Mouse (Mus musculus) MEL (cell line): ENCODE data around the gene Engase. TPM values are rescaled to one million over a fixed set of nuclear protein-coding genes. Genes with fewer than 3 reads are reported as not detected.

Source experiments
- DNase-seq: peaks from one replicate; pipeline ENCODE4 v3.0.0; 2011; ENCODE audit warnings: low read depth, low spot score
- H3K27ac ChIP-seq: 2 replicates; pipeline ENCODE4 v1.5.1; 2012; ENCODE audit warnings: low read depth, mild to moderate bottlenecking, control low read depth, low read length, moderate library complexity; ENCODE audit not compliant: control insufficient read depth
- H3K27me3 ChIP-seq, 2 experiments: fragments of 150-350 bp in 1 of 2; sonication (generic) in 1 of 2; 2 replicates each; pipeline ENCODE4 v1.6.1; 2012; ENCODE audit warnings: low read length in 2 of 2, mild to moderate bottlenecking in 2 of 2, improper control_type of control experiment in 1 of 2, moderate library complexity in 1 of 2; ENCODE audit not compliant: insufficient read depth in 2 of 2, control insufficient read depth in 1 of 2
- H3K36me3 ChIP-seq, 2 experiments: 2 replicates each; pipeline ENCODE4 v1.6.1; 2012 to 2014; ENCODE audit warnings: low read length in 2 of 2, improper control_type of control experiment in 1 of 2, inconsistent platforms in 1 of 2, mild to moderate bottlenecking in 1 of 2; ENCODE audit not compliant: insufficient read depth in 2 of 2, control insufficient read depth in 1 of 2
- H3K4me1 ChIP-seq, 2 experiments: fragments of 150-350 bp in 1 of 2; sonication (generic) in 1 of 2; 2 replicates each; pipeline ENCODE4 v1.6.1; 2012; ENCODE audit warnings: low read length in 2 of 2, improper control_type of control experiment in 1 of 2, mild to moderate bottlenecking in 1 of 2; ENCODE audit not compliant: insufficient read depth in 2 of 2, control insufficient read depth in 1 of 2
- H3K4me3 ChIP-seq, 2 experiments: fragments of 150-350 bp in 1 of 2; sonication (generic) in 1 of 2; 2 replicates each; pipeline ENCODE4 v1.5.1; 2012; ENCODE audit warnings: low read depth in 2 of 2, low read length in 2 of 2, mild to moderate bottlenecking in 2 of 2, moderate library complexity in 2 of 2, control low read depth in 1 of 2, improper control_type of control experiment in 1 of 2; ENCODE audit not compliant: control insufficient read depth in 1 of 2, insufficient read depth in 1 of 2
- H3K79me2 ChIP-seq: 2 replicates; pipeline ENCODE4 v1.6.1; 2012; ENCODE audit warnings: mild to moderate bottlenecking, low read length, moderate library complexity; ENCODE audit not compliant: control insufficient read depth, poor library complexity, insufficient read depth
- H3K9ac ChIP-seq: 2 replicates; pipeline ENCODE4 v1.6.1; 2012; ENCODE audit warnings: low read depth, mild to moderate bottlenecking, control low read depth, low read length, moderate library complexity; ENCODE audit not compliant: control insufficient read depth, poor library complexity, severe bottlenecking
- H3K9me3 ChIP-seq: fragments of 150-350 bp; sonication (generic); replicated peaks from 2 replicates; pipeline ENCODE4 v1.6.1; 2012; ENCODE audit warnings: mild to moderate bottlenecking, low read length, improper control_type of control experiment, moderate library complexity; ENCODE audit not compliant: insufficient read depth
- BHLHE40 ChIP-seq: IDR thresholded peaks from 2 replicates; pipeline ENCODE4 v1.6.1; 2012; ENCODE audit warnings: low read depth, mild to moderate bottlenecking, inconsistent platforms, low read length, improper control_type of control experiment, borderline replicate concordance
- CHD1 ChIP-seq: IDR thresholded peaks from 2 replicates; pipeline ENCODE4 v1.6.1; 2012; ENCODE audit warnings: low read depth, mild to moderate bottlenecking, inconsistent platforms, low read length, improper control_type of control experiment
- CHD2 ChIP-seq: IDR thresholded peaks from 2 replicates; pipeline ENCODE4 v1.6.1; 2011; ENCODE audit warnings: low read length, improper control_type of control experiment
- ELF1 ChIP-seq: IDR thresholded peaks from 2 replicates; pipeline ENCODE4 v1.6.1; 2014; ENCODE audit warnings: low read depth, mild to moderate bottlenecking, inconsistent platforms, low read length, improper control_type of control experiment, moderate library complexity
- KAT2A ChIP-seq: conservative IDR thresholded peaks from 2 replicates; pipeline ENCODE4 v1.6.1; 2012; ENCODE audit warnings: low read depth, low read length, improper control_type of control experiment, inconsistent platforms
- MAX ChIP-seq: IDR thresholded peaks from 2 replicates; pipeline ENCODE4 v1.6.1; 2011; ENCODE audit warnings: low read length, improper control_type of control experiment
- MAZ ChIP-seq: IDR thresholded peaks from 2 replicates; pipeline ENCODE4 v1.6.1; 2012; ENCODE audit warnings: low read depth, mild to moderate bottlenecking, inconsistent platforms, low read length, improper control_type of control experiment
- MEF2A ChIP-seq: IDR thresholded peaks from 2 replicates; pipeline ENCODE4 v1.6.1; 2014; ENCODE audit warnings: low read depth, mild to moderate bottlenecking, inconsistent platforms, low read length, improper control_type of control experiment; ENCODE audit not compliant: poor library complexity, insufficient replicate concordance, severe bottlenecking; ENCODE audit errors: extremely low read depth
- MYB ChIP-seq: IDR thresholded peaks from 2 replicates; pipeline ENCODE4 v1.6.1; 2011; ENCODE audit warnings: mild to moderate bottlenecking, low read depth, low read length, improper control_type of control experiment
- MYC ChIP-seq: IDR thresholded peaks from 2 replicates; pipeline ENCODE4 v1.6.1; 2011; ENCODE audit warnings: low read depth, mild to moderate bottlenecking, low read length, improper control_type of control experiment, moderate library complexity
- NELFE ChIP-seq: IDR thresholded peaks from 2 replicates; pipeline ENCODE4 v1.6.1; 2011; ENCODE audit warnings: low read depth, low read length, improper control_type of control experiment
- NRF1 ChIP-seq: IDR thresholded peaks from 2 replicates; pipeline ENCODE4 v1.6.1; 2014; ENCODE audit warnings: low read depth, mild to moderate bottlenecking, inconsistent platforms, low read length, improper control_type of control experiment, moderate library complexity; ENCODE audit not compliant: poor library complexity, insufficient read depth, severe bottlenecking
- POLR2A ChIP-seq, 2 experiments: IDR thresholded peaks; 2 replicates each; pipeline ENCODE4 v1.6.1; 2011 to 2012; ENCODE audit warnings: low read length in 2 of 2, mild to moderate bottlenecking in 2 of 2, control low read depth in 1 of 2, improper control_type of control experiment in 1 of 2, low read depth in 1 of 2, moderate library complexity in 1 of 2; ENCODE audit not compliant: control insufficient read depth in 1 of 2, insufficient read depth in 1 of 2, poor library complexity in 1 of 2
- POLR2AphosphoS2 ChIP-seq: IDR thresholded peaks from 2 replicates; pipeline ENCODE4 v1.6.1; 2011; ENCODE audit warnings: low read length, improper control_type of control experiment
- RAD21 ChIP-seq: IDR thresholded peaks from 2 replicates; pipeline ENCODE4 v1.6.1; 2011; ENCODE audit warnings: mild to moderate bottlenecking, low read depth, low read length, improper control_type of control experiment
- RCOR1 ChIP-seq: IDR thresholded peaks from 2 replicates; pipeline ENCODE4 v1.6.1; 2012; ENCODE audit warnings: low read depth, mild to moderate bottlenecking, inconsistent platforms, low read length, improper control_type of control experiment
- TAL1 ChIP-seq: IDR thresholded peaks from 2 replicates; pipeline ENCODE4 v1.6.1; 2012; ENCODE audit warnings: mild to moderate bottlenecking, inconsistent platforms, low read length, moderate library complexity, mixed read lengths
- TCF12 ChIP-seq: IDR thresholded peaks from 2 replicates; pipeline ENCODE4 v1.6.1; 2014; ENCODE audit warnings: low read depth, mild to moderate bottlenecking, inconsistent platforms, low read length, improper control_type of control experiment, moderate library complexity
- UBTF ChIP-seq: IDR thresholded peaks from 2 replicates; pipeline ENCODE4 v1.6.1; 2012; ENCODE audit warnings: low read depth, mild to moderate bottlenecking, inconsistent platforms, low read length, improper control_type of control experiment, moderate library complexity, borderline replicate concordance; ENCODE audit not compliant: insufficient read depth
- USF2 ChIP-seq, 2 experiments: IDR thresholded peaks; 2 replicates each; pipeline ENCODE4 v1.6.1; 2011 to 2012; ENCODE audit warnings: improper control_type of control experiment in 2 of 2, low read length in 2 of 2, borderline replicate concordance in 1 of 2, inconsistent platforms in 1 of 2, low read depth in 1 of 2, mild to moderate bottlenecking in 1 of 2; ENCODE audit not compliant: insufficient read depth in 1 of 2
- ZC3H11A ChIP-seq: IDR thresholded peaks from 2 replicates; pipeline ENCODE4 v1.6.1; 2012; ENCODE audit warnings: low read depth, mild to moderate bottlenecking, inconsistent platforms, low read length, improper control_type of control experiment
- ZKSCAN1 ChIP-seq: IDR thresholded peaks from 2 replicates; pipeline ENCODE4 v1.6.1; 2012; ENCODE audit warnings: low read depth, mild to moderate bottlenecking, inconsistent platforms, low read length, improper control_type of control experiment, moderate library complexity
- polyA plus RNA-seq, 2 experiments: library from polyadenylated mRNA; stranded (reverse) in 1 of 2; unstranded in 1 of 2; fragments of >175 nt in 1 of 2; fragments of >200 nt in 1 of 2; gene quantifications; 2 replicates each; pipeline versions ENCODE4 v1.2.1 to v1.2.4; 2012; ENCODE audit warnings: low replicate concordance in 2 of 2, low read depth in 1 of 2; ENCODE audit not compliant: insufficient read length in 2 of 2, insufficient read depth in 1 of 2, missing spikeins in 1 of 2
- total RNA-seq: library from RNA; depleted of rRNA; stranded (reverse); fragments of 300-350 nt; gene quantifications from 2 replicates; pipeline ENCODE4 v1.2.3, GENCODE M21; 2012

Engase gene
- total and polyA plus RNA-seq, 3 experiments = 15.3 to 23.5 TPM; not detected in 1

- Histone ChIP-seq H3K4me3 (no peak overlapping the region), H3K36me3 (no peaks in the 10 kb centered on the region), H3K9ac (no peak overlapping the region), H3K9me3 (no peaks in the 10 kb centered on the region), H3K27ac (no peak overlapping the region), H3K27me3 (no peaks in the 10 kb centered on the region), H3K4me1 (no peaks in the 10 kb centered on the region), H3K79me2 (no peaks in the 10 kb centered on the region)
- no peak for DNase-seq
- no peak for TF ChIP-seq USF2 (IDR thresholded peaks at IDR 0.05; ENCODE audit: borderline replicate concordance in 1 of 2, insufficient read depth in 1 of 2, low read depth in 1 of 2, low read length in 2 of 2)
- TF ChIP-seq ZC3H11A = no peak
- TF ChIP-seq RAD21 = no peak
- no peak for TF ChIP-seq CHD1
- TF ChIP-seq ELF1 = no peak
- no peak for TF ChIP-seq KAT2A
- TF ChIP-seq UBTF = no peak
- no peak for TF ChIP-seq ZKSCAN1
- TF ChIP-seq MEF2A = no peak
- no peak for TF ChIP-seq BHLHE40
- TF ChIP-seq POLR2AphosphoS2 = no peak
- no peak for TF ChIP-seq MAZ
- no peak for TF ChIP-seq NRF1
- TF ChIP-seq POLR2A (IDR thresholded peaks at IDR 0.05; ENCODE audit: control insufficient read depth in 1 of 2, insufficient read depth in 1 of 2, low read depth in 1 of 2, low read length in 2 of 2, poor library complexity in 1 of 2) = no peak
- TF ChIP-seq MAX = no peak
- TF ChIP-seq NELFE = no peak
These were observed 52.1 kb downstream of the Engase start for GRCm38 (mm10) chr11:118528761-118529160.

GRCm38 (mm10) chr11:118530313-118530712, 53.7 kb downstream of the Engase start:
- no peak for DNase-seq
- H3K79me2 ChIP-seq = no peaks in the 10 kb centered on the region
- no peaks in the 10 kb centered on the region for H3K9me3 ChIP-seq
- no peaks in the 10 kb centered on the region for H3K36me3 ChIP-seq
- no peak overlapping the region for H3K4me3 ChIP-seq
- no peak for TF ChIP-seq TAL1
- TF ChIP-seq TCF12 = no peak
- no peak for TF ChIP-seq MEF2A
- TF ChIP-seq RCOR1 = no peak
- no peak for TF ChIP-seq CHD2
- TF ChIP-seq ELF1 = no peak
- no peak for TF ChIP-seq MYC
- no peak for TF ChIP-seq KAT2A
- TF ChIP-seq MYB = no peak
- TF ChIP-seq POLR2A (IDR thresholded peaks at IDR 0.05; ENCODE audit: control insufficient read depth in 1 of 2, insufficient read depth in 1 of 2, low read depth in 1 of 2, low read length in 2 of 2, poor library complexity in 1 of 2) = no peak
- no peak overlapping the region for H3K27ac ChIP-seq
- no peaks in the 10 kb centered on the region for H3K27me3 ChIP-seq
- no peak overlapping the region for H3K9ac ChIP-seq
- H3K4me1 ChIP-seq = no peaks in the 10 kb centered on the region
